Mouse (Mus musculus): ENCODE results near the gene Ppm1g.

- no peak for TF ChIP-seq CTCF (IDR thresholded peaks at IDR 0.05; ENCODE audit: insufficient read depth, low read length)
- peak; percentile 90 for TF ChIP-seq POLR2A (IDR thresholded peaks at IDR 0.05; ENCODE audit: borderline replicate concordance, extremely low read depth, low read depth, low read length)
These were observed 20.4 kb upstream of the Ppm1g start, which contains the start of the genes Nrbp1 and Gm9970 for GRCm38 (mm10) chr5:31240637-31241521.

Data from lung, adult 2 months (tissue).